Mouse (Mus musculus): ENCODE data around the gene Cep162.

- no peak for TF ChIP-seq CTCF (IDR thresholded peaks at IDR 0.05; ENCODE audit: extremely low read depth, insufficient read depth, insufficient read length, insufficient replicate concordance)
- no peak for TF ChIP-seq POLR2A (IDR thresholded peaks at IDR 0.05; ENCODE audit: low read depth, low read length)
Observed at GRCm38 (mm10) chr9:87202431-87202830, 52.9 kb downstream of the Cep162 start.
